Mouse (Mus musculus): ENCODE measurements around the gene Map3k15. TPM values are rescaled to one million over a fixed set of nuclear protein-coding genes. Genes with fewer than 3 reads are reported as not detected.

Gene Map3k15
- polyA plus RNA-seq, 1 experiment, result 10.9 TPM

GRCm38 (mm10) chrX:160147406-160147805 lies 159.2 kb downstream of the Map3k15 start:
- no peak for DNase-seq
- TF ChIP-seq POLR2A (IDR thresholded peaks at IDR 0.05; ENCODE audit: low read depth, low read length) (no peak), CTCF (conservative IDR thresholded peaks at IDR 0.05; ENCODE audit: insufficient read depth, insufficient read length, low read depth, low read length) (no peak)
- Histone ChIP-seq H3K4me1 (ENCODE audit: control insufficient read depth, insufficient read depth, low read length) (no peaks in the 10 kb centered on the region), H3K27ac (ENCODE audit: insufficient read depth, low read depth, low read length) (no peak overlapping the region), H3K4me3 (ENCODE audit: insufficient read depth, low read depth, low read length) (no peak overlapping the region), H3K36me3 (ENCODE audit: control insufficient read depth, insufficient read depth, low read length) (no peaks in the 10 kb centered on the region), H3K27me3 (replicated peaks; ENCODE audit: control insufficient read depth, insufficient read depth, low read length) (no peaks in the 10 kb centered on the region)
- WGBS, result 77% methylated on average over 3 of the region's 3 CpGs

GRCm38 (mm10) chrX:160148859-160149258 lies 160.6 kb downstream of the Map3k15 start:
- no peaks in the 10 kb centered on the region for H3K36me3 ChIP-seq (ENCODE audit: control insufficient read depth, insufficient read depth, low read length)
- no peaks in the 10 kb centered on the region for H3K4me1 ChIP-seq (ENCODE audit: control insufficient read depth, insufficient read depth, low read length)
- no peaks in the 10 kb centered on the region for H3K27me3 ChIP-seq (replicated peaks; ENCODE audit: control insufficient read depth, insufficient read depth, low read length)
- H3K27ac ChIP-seq (ENCODE audit: insufficient read depth, low read depth, low read length), result no peak overlapping the region
- DNase-seq, result no peak
- TF ChIP-seq POLR2A (IDR thresholded peaks at IDR 0.05; ENCODE audit: low read depth, low read length) (no peak), CTCF (conservative IDR thresholded peaks at IDR 0.05; ENCODE audit: insufficient read depth, insufficient read length, low read depth, low read length) (no peak)
- H3K4me3 ChIP-seq (ENCODE audit: insufficient read depth, low read depth, low read length), result no peak overlapping the region
- WGBS, result 95% methylated on average over 3 of the region's 3 CpGs

GRCm38 (mm10) chrX:160153147-160153815 lies 165.0 kb downstream of the Map3k15 start:
- 47% methylated on average over 4 of the region's 4 CpGs for WGBS
- peak; percentile 16 for DNase-seq
- no peak overlapping the region for H3K27ac ChIP-seq (ENCODE audit: insufficient read depth, low read depth, low read length)
- TF ChIP-seq CTCF (conservative IDR thresholded peaks at IDR 0.05; ENCODE audit: insufficient read depth, insufficient read length, low read depth, low read length) (no peak), POLR2A (IDR thresholded peaks at IDR 0.05; ENCODE audit: low read depth, low read length) (no peak)
- H3K4me1 ChIP-seq (ENCODE audit: control insufficient read depth, insufficient read depth, low read length), result no peaks in the 10 kb centered on the region
- H3K27me3 ChIP-seq (replicated peaks; ENCODE audit: control insufficient read depth, insufficient read depth, low read length), result no peaks in the 10 kb centered on the region
- no peak overlapping the region for H3K4me3 ChIP-seq (ENCODE audit: insufficient read depth, low read depth, low read length)
- H3K36me3 ChIP-seq (ENCODE audit: control insufficient read depth, insufficient read depth, low read length), result no peaks in the 10 kb centered on the region

GRCm38 (mm10) chrX:160164259-160164658 lies 176.0 kb downstream of the Map3k15 start:
- TF ChIP-seq POLR2A (IDR thresholded peaks at IDR 0.05; ENCODE audit: low read depth, low read length) (no peak), CTCF (conservative IDR thresholded peaks at IDR 0.05; ENCODE audit: insufficient read depth, insufficient read length, low read depth, low read length) (no peak)
- no peak for DNase-seq
- 84% methylated on average over 3 of the region's 3 CpGs for WGBS

GRCm38 (mm10) chrX:160166246-160166985 lies 178.2 kb downstream of the Map3k15 start:
- Histone ChIP-seq H3K27ac (ENCODE audit: insufficient read depth, low read depth, low read length) (no peak overlapping the region), H3K4me1 (ENCODE audit: control insufficient read depth, insufficient read depth, low read length) (no peaks in the 10 kb centered on the region), H3K36me3 (ENCODE audit: control insufficient read depth, insufficient read depth, low read length) (no peaks in the 10 kb centered on the region), H3K27me3 (replicated peaks; ENCODE audit: control insufficient read depth, insufficient read depth, low read length) (no peaks in the 10 kb centered on the region), H3K4me3 (ENCODE audit: insufficient read depth, low read depth, low read length) (no peak overlapping the region)
- no peak for DNase-seq
- 49% methylated on average over 6 of the region's 6 CpGs for WGBS
- no peak for TF ChIP-seq POLR2A (IDR thresholded peaks at IDR 0.05; ENCODE audit: low read depth, low read length)
- no peak for TF ChIP-seq CTCF (conservative IDR thresholded peaks at IDR 0.05; ENCODE audit: insufficient read depth, insufficient read length, low read depth, low read length)

More at GRCm38 (mm10) chrX:160164259-160164658, 176.0 kb downstream of the Map3k15 start:
- Histone ChIP-seq H3K27me3 (replicated peaks; ENCODE audit: control insufficient read depth, insufficient read depth, low read length) (no peaks in the 10 kb centered on the region), H3K4me3 (ENCODE audit: insufficient read depth, low read depth, low read length) (no peak overlapping the region), H3K4me1 (ENCODE audit: control insufficient read depth, insufficient read depth, low read length) (no peaks in the 10 kb centered on the region), H3K27ac (ENCODE audit: insufficient read depth, low read depth, low read length) (no peak overlapping the region), H3K36me3 (ENCODE audit: control insufficient read depth, insufficient read depth, low read length) (no peaks in the 10 kb centered on the region)

GRCm38 (mm10) chrX:160170150-160170549 lies 181.9 kb downstream of the Map3k15 start:
- Histone ChIP-seq H3K36me3 (ENCODE audit: control insufficient read depth, insufficient read depth, low read length) (no peaks in the 10 kb centered on the region), H3K4me1 (ENCODE audit: control insufficient read depth, insufficient read depth, low read length) (no peaks in the 10 kb centered on the region), H3K27ac (ENCODE audit: insufficient read depth, low read depth, low read length) (no peak overlapping the region), H3K27me3 (replicated peaks; ENCODE audit: control insufficient read depth, insufficient read depth, low read length) (no peaks in the 10 kb centered on the region), H3K4me3 (ENCODE audit: insufficient read depth, low read depth, low read length) (no peak overlapping the region)
- 3% methylated on average over 2 of the region's 3 CpGs for WGBS
- peak; percentile 67 for DNase-seq
- TF ChIP-seq POLR2A (IDR thresholded peaks at IDR 0.05; ENCODE audit: low read depth, low read length) (no peak), CTCF (conservative IDR thresholded peaks at IDR 0.05; ENCODE audit: insufficient read depth, insufficient read length, low read depth, low read length) (peak; percentile 48)

Other genes with a start within 250 kb of the Map3k15 start
- 194 and 250 TPM in 2 replicates for gene Pdha1, start 150.0 kb downstream of the Map3k15 start, polyA plus RNA-seq (2012; rRNA removed)